Mouse (Mus musculus) hematopoietic stem cell, adult 5-6 weeks (primary cell): Measurements from ENCODE around the gene Osbpl10. TPM values are rescaled to one million over a fixed set of nuclear protein-coding genes. Genes with fewer than 3 reads are reported as not detected.

Experiments used
- ATAC-seq, 2 experiments: fragments of 125-278 bp in 1 of 2; replicated peaks in 1 of 2; 2 replicates each; pipeline ENCODE4 v1.8.0; 2016 to 2017; ENCODE audit warnings: inconsistent platforms in 2 of 2, mild to moderate bottlenecking in 2 of 2, moderate number of reproducible peaks in 2 of 2, low read depth in 1 of 2, moderate TSS enrichment in 1 of 2; ENCODE audit not compliant: low FRiP score in 2 of 2, poor library complexity in 2 of 2, severe bottlenecking in 2 of 2, insufficient read depth in 1 of 2, low TSS enrichment in 1 of 2
- total RNA-seq: library from RNA; stranded (forward); fragments of 172-1452, 232-1000 nt; gene quantifications from 2 replicates; pipeline ENCODE4 v1.2.3, GENCODE M21; 2017

Osbpl10 gene
- total RNA-seq, 1 experiment from 2014 or later, result 0.69 TPM

- ATAC-seq, result no peak; a peak in 1 of 4 replicates
These were observed 187.6 kb downstream of the Osbpl10 start for GRCm38 (mm10) chr9:115165996-115166395.

GRCm38 (mm10) chr9:115169591-115169990 lies 191.2 kb downstream of the Osbpl10 start:
- ATAC-seq, result no peak

DNA sequence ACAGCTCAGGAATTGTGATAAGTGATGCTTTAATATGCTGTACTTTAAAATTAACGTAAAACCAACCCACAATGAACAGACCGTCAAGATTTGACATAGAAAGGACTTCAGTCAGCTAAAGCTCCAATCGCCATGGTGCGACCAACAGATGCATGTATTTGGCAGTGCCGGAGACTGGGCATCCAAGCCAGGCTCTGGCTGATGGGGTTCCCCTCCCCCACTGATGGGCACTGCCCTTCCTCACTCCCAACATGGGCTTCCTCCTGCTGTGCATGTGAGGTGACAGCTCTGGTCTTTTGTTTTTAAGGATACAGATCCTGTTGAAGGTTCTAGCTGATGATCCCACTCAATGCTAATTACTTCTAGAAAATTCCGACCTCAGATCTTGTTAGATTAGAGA lies 193.7 kb downstream of the Osbpl10 start:
- no peak for ATAC-seq

DNA sequence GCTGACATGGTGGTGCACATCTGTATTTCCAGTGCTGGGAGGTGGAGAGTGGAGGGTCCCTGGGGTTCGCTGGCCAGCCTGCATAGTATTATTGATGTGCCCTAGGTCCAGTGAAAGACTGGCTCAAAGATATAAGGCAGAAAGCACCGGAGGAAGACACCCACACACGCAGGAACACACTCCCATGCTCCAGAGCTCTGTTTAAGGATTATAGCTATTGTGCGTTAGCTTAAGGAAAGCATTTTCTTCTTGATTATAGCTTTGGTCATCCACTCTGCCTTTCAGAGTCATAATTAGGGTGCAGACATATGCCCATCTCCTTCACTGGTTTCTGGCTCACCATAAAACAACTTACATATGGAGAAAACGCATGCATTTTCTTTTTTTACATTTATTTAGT lies 200.8 kb downstream of the Osbpl10 start:
- no peak for ATAC-seq

- peak; percentile 32 to 62; a peak in 1 of 4 replicates for ATAC-seq
These were observed 201.6 kb downstream of the Osbpl10 start for GRCm38 (mm10) chr9:115179935-115180334.

GRCm38 (mm10) chr9:115186402-115186801 lies 208.0 kb downstream of the Osbpl10 start:
- no peak for ATAC-seq

- ATAC-seq, result 0 out of 4 replicates have a peak, but pooled peaks of 1 of the 2 experiments have one; percentile 17
These were observed 212.1 kb downstream of the Osbpl10 start for GRCm38 (mm10) chr9:115190376-115190942.

DNA sequence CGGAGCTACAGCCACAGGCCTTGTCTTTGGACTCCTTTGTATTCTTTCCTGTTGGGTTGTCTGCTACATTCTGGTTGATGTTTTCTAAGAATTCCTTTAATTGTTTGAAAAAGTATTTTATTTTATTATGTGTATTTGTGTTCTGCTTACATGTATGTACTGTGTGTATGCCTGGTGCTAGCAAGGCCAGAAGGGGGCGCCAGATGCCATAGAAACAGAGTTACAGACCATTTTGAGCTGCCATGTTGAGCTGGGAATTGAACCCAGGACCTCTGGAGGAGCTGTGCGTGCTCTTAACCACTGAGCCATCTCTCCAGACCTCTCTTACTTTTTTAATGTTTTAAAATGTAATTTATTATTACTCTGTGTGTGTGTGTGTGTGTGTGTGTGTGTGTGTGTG lies 214.5 kb downstream of the Osbpl10 start:
- no peak for ATAC-seq

GRCm38 (mm10) chr9:115197082-115197481 lies 218.7 kb downstream of the Osbpl10 start:
- no peak for ATAC-seq

DNA sequence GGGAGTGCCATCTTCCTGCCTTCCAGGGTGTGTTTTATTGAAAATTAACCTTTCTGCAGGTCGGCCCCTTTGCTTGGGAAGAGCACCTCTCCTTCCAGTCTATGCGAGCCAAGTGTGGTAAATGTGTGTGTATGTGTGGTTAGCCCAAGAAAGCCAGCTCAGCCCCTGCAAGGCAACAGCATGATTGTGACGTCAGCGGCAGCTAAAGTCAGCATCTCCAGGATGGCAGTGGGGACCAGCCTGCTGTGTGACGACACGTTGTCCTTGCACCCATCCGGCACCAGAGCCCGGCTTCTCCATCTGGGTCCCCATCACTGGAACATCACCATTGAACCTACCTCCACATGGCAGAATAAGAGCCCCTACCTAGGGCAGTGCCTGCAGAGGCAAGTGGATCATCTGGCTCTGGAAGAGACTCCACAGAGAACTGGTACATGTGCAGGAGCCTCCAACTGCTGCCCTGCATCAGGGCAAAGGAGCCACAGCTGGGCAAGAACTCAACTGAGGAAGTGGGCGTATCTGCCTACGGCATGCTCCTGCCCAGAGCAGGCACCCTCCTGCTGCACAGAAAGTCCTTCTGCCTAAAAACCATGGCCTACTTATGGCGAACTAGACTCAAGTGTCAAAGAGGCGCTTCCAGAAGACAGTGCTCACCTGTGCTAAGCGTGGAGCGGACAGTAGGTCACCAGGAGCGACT lies 221.9 kb downstream of the Osbpl10 start:
- ATAC-seq, result peak in 1 of 2 experiments; percentile 60; a peak in 1 of 4 replicates

- ATAC-seq, result no peak
These were observed 222.9 kb downstream of the Osbpl10 start for GRCm38 (mm10) chr9:115201264-115201663.

GRCm38 (mm10) chr9:115203136-115203535 lies 224.8 kb downstream of the Osbpl10 start:
- ATAC-seq, result no peak

DNA sequence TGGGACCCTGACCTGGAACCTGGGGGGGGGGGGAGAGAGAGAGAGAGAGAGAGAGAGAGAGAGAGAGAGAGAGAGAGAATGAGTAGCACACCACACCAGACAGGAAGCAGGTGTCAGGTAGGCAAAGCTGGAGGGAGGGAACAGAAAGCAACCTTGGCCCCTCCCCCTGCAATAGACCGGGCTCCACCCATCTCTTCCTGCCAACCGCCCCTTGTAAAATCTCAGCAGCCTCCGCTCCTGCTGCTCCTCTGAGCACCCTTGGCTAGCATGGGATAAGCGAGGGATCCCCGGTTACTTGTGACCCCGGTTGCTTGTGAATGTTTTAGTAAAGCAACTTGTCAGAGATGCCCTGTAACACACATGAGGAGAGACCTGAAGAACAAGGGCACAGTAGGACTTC lies 227.1 kb downstream of the Osbpl10 start:
- ATAC-seq, result peak; percentile 50 to 56; a peak in 3 of 4 replicates

DNA sequence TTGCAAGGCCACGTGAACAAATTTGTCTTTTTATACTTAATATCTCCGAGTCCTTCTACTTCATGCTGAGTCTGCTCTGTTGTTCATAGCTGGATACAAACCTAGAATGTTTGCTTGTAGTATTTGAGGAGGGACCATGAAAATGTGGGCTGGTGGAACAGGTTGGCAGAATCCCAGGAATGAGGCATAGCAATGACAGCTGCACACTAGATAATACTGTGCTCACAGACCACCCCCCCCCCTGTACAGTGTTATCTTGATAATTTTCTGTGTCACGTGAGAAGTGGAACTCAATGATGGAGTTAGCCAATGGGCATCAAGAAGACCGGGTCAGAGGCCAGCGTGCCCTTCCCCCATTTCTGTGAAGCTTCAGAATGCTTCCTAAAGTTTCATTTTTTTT lies 227.8 kb downstream of the Osbpl10 start:
- ATAC-seq, result no peak

DNA sequence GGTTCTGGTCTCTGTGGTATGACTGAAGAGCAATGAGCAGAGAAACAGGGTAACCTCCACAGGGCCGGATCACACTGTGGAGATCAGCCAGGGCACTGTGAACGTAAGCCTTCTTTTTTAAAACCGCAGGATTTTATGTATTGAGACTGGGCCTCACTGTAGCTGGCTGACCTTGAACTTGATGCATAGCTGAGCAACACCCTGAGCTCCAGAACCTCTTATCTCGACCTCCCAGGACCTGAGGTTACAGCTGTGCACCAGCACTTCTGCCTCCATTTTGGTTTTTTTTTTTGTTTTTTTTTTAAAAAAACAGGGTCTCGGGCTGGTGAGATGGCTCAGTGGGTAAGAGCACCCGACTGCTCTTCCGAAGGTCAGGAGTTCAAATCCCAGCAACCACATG lies 231.4 kb downstream of the Osbpl10 start:
- ATAC-seq, result peak in 1 of 2 experiments; percentile 29; a peak in 1 of 4 replicates

GRCm38 (mm10) chr9:115210535-115210934 lies 232.2 kb downstream of the Osbpl10 start:
- ATAC-seq, result no peak

- ATAC-seq, result no peak
These were observed 235.4 kb downstream of the Osbpl10 start for GRCm38 (mm10) chr9:115213755-115214264.
